Mouse (Mus musculus) forebrain, postnatal 0 days (tissue): ENCODE data around the gene A730061H03Rik. TPM values are rescaled to one million over a fixed set of nuclear protein-coding genes. Genes with fewer than 3 reads are reported as not detected.

Experiments
- ATAC-seq: fragments of 200-750 bp; cut with Nextera tagmentation; 2 replicates; pipeline ENCODE4 v1.8.0; 2017; ENCODE audit warnings: mild to moderate bottlenecking, moderate library complexity
- DNase-seq: peaks from one replicate; pipeline ENCODE4 v3.0.0-alpha.2; 2015
- H3K27ac ChIP-seq: fragments of 300-500 bp; sonication (generic); 2 replicates; pipeline ENCODE4 v1.5.1; 2014; ENCODE audit warnings: low read depth, mild to moderate bottlenecking, antibody characterized with exemption, low read length, moderate library complexity, mixed read lengths
- H3K27me3 ChIP-seq: fragments of 300-500 bp; sonication (generic); 2 replicates; pipeline ENCODE4 v1.6.1; 2014; ENCODE audit warnings: mild to moderate bottlenecking, low read length, mixed read lengths; ENCODE audit not compliant: insufficient read depth
- H3K36me3 ChIP-seq: fragments of 300-500 bp; sonication (generic); 2 replicates; pipeline ENCODE4 v1.6.1; 2014; ENCODE audit warnings: mild to moderate bottlenecking, moderate library complexity; ENCODE audit not compliant: insufficient read depth
- H3K4me1 ChIP-seq: fragments of 300-500 bp; sonication (generic); 2 replicates; pipeline ENCODE4 v1.6.1; 2014; ENCODE audit warnings: antibody characterized with exemption; ENCODE audit not compliant: insufficient read depth
- H3K4me2 ChIP-seq: fragments of 300-500 bp; sonication (generic); 2 replicates; pipeline ENCODE4 v1.6.1; 2014; ENCODE audit warnings: low read depth, mild to moderate bottlenecking, moderate library complexity
- H3K4me3 ChIP-seq: fragments of 300-500 bp; sonication (generic); 2 replicates; pipeline ENCODE4 v1.5.1; 2014; ENCODE audit warnings: low read depth, low read length, mixed read lengths
- H3K9ac ChIP-seq: fragments of 300-500 bp; sonication (generic); 2 replicates; pipeline ENCODE4 v1.6.1; 2014; ENCODE audit warnings: mild to moderate bottlenecking
- H3K9me3 ChIP-seq: fragments of 300-500 bp; sonication (generic); 2 replicates; pipeline ENCODE4 v1.6.1; 2016; ENCODE audit warnings: low read length
- CTCF ChIP-seq: sonication (generic); IDR thresholded peaks from 2 replicates; pipeline ENCODE4 v1.5.1; 2016; ENCODE audit warnings: antibody characterized with exemption, control low read depth, low read depth
- WGBS: fragments of 180-500 bp; shearing (Covaris S2); extraction: QIAGEN DNeasy Blood & Tissue Kit; methylation state at CpG from one replicate; pipeline ENCODE4 v1.1.7; 2014; 5-methylcytosine and 5-hydroxymethylcytosine counted together
- polyA plus RNA-seq: library from polyadenylated mRNA; unstranded; fragments of >200 nt; fragmentation: Nextera tagmentation; extraction: Ambion mirVana; gene quantifications from 2 replicates; pipeline ENCODE4 v1.2.1, GENCODE M21; 2015
- total RNA-seq: library from RNA; depleted of rRNA; stranded (reverse); fragments of >200 nt; gene quantifications from 2 replicates; pipeline ENCODE4 v1.2.3, GENCODE M21; 2014

The A730061H03Rik gene
- total and polyA plus RNA-seq, 2 experiments from 2014 or later = not detected

DNA sequence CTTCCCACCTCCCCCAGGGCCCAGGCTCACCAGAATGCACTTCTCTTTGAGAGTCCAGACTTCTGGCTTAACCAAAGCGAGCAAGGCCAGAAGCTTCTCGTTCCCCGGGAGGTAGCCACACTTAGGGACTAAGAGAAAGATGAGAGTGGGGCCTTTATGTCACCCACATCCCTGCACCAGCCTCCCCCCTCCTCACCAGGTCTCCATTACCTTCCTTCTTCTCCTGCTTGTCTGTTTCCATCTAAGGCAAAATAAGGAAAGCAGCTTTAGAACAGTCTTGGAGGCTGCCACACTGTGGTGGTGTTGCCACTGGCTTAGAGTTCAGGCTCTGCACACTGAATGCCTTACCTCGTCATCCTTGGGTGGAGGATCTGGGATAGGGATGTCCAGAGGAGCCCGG, 29.1 kb upstream of the A730061H03Rik start:
- H3K4me1 ChIP-seq = peaks cover 19% of the 10 kb centered on the region
- no peak for TF ChIP-seq CTCF
- H3K27me3 ChIP-seq = no peaks in the 10 kb centered on the region
- no peaks in the 10 kb centered on the region for H3K9me3 ChIP-seq
- DNase-seq = no peak
- H3K4me2 ChIP-seq = no peak overlapping the region
- WGBS = 93% methylated on average over 5 of the region's 5 CpGs
- peaks cover 8% of the 10 kb centered on the region; the same call in 1 of the 2 replicates for H3K36me3 ChIP-seq
- no peak overlapping the region for H3K4me3 ChIP-seq
- ATAC-seq = no peak
- H3K27ac ChIP-seq = no peak overlapping the region
- H3K9ac ChIP-seq = no peak overlapping the region

DNA sequence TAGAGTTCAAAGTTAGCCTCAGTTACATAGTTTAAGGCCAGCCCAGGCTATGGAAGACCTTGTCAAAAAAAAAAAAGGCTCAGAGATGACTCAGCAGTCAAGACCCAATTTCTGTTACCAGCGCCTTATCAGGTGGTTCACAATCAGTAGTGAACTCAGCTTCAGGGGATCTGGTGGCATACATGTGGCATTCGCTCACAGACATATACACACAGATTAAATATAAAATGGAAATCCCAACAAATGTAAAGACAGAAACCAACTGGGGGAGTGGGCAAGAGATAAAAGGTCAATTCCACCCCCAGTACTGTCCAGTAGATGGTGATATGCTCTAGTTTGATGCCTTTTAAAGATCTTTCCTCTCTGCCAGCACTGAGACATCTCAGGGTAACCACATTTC, 25.9 kb upstream of the A730061H03Rik start:
- H3K36me3 ChIP-seq = peaks cover 7% of the 10 kb centered on the region
- WGBS = 96% methylated on average over 2 of the region's 2 CpGs

DNA sequence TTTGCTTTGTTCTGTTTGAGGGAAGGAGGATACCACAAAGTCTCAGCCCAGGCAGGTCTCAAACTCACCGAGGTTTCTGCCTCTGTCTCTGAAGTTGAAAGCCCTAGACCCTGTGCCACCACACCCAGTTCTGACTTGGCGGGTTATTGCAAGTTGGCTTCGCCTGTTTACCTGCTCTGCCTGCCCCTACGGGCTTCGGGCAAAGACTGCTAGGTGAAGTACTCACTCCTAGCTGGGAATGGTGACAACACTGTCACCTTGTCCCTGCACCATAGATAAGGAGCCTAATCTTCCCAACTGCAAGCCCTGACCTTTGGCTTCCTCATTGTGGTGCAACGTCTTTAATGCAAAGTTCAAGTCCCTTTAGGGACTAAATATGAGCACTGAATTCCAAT, 25.4 kb upstream of the A730061H03Rik start:
- DNase-seq = no peak
- no peak overlapping the region for H3K9ac ChIP-seq
- ATAC-seq = no peak

More for the DNA sequence above, 25.9 kb upstream of the A730061H03Rik start:
- H3K4me1 ChIP-seq = peaks cover 5% of the 10 kb centered on the region; the same call in 1 of the 2 replicates
- no peaks in the 10 kb centered on the region for H3K27me3 ChIP-seq
- no peak overlapping the region for H3K4me2 ChIP-seq
- no peak overlapping the region for H3K9ac ChIP-seq
- no peaks in the 10 kb centered on the region for H3K9me3 ChIP-seq
- no peak overlapping the region for H3K27ac ChIP-seq
- no peak for TF ChIP-seq CTCF
- no peak for DNase-seq
- no peak for ATAC-seq
- H3K4me3 ChIP-seq = no peak overlapping the region

DNA sequence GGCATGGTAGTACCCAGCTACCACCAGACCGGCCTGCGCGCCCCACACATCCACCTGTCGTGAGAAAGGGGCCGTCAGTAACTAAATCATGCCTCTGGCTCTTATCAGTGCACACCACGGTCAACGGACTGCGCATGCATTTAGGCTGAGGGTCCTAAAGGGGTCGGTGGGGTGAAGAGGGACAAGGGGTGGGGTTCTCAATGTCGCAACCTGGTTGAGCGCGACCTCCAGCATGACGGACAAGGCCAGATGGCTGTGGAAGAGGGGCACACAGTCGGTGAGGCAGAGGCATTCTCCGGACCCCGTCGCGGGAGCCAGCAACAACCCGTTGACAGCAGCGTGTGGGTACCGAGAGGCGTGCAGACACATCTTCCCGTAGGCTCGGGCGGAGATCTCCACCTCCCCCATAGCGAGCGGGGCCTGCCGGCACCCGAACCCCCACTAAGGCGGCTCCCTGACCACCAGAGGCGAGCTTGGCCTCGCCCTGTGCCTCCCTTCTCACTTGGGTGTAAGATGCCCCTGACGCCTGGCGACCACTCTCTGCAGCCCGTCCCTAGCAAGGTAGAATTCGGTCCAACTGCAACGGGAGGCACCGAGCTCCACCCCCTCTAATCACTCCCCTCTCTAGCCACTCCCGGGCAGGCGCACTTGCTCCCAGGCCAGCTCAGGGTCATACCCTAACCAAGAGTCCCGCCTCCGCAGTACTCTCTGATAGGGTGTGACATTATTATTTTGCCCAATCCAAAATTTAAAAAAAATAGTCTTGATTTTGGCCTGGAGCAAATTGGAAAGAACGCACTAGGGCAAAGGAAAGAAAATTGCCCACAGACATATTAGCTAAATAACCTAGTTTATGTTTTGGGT, 24.7 kb upstream of the A730061H03Rik start, which contains the start of gene Emc9:
Gene Emc9, minus strand, starts transcription at position 601 of the 864 bp plus-strand sequence.
- peak within 1 kb of the TSS; percentile 60 for H3K9ac ChIP-seq
- H3K4me1 ChIP-seq = peaks cover 2% of the 10 kb centered on the region; the same call in 1 of the 2 replicates
- TF ChIP-seq CTCF = no peak
- no peaks in the 10 kb centered on the region for H3K27me3 ChIP-seq
- ATAC-seq (peak; percentile 89), DNase-seq (no peak)
- peak within 1 kb of the TSS; percentile 48 for H3K4me3 ChIP-seq
- WGBS = 5% methylated on average over 43 of the region's 43 CpGs
- H3K4me2 ChIP-seq = peak within 1 kb of the TSS; percentile 68
- H3K36me3 ChIP-seq = peaks cover 17% of the 10 kb centered on the region
- H3K9me3 ChIP-seq = no peaks in the 10 kb centered on the region
- 0 out of 2 replicates have a peak within 1 kb of the TSS, but pooled peaks have one; percentile 3 for H3K27ac ChIP-seq

More for the DNA sequence above, 25.4 kb upstream of the A730061H03Rik start:
- Histone ChIP-seq H3K4me2 (peak overlapping the region; percentile 68), H3K4me1 (peaks cover 5% of the 10 kb centered on the region; the same call in 1 of the 2 replicates), H3K27me3 (no peaks in the 10 kb centered on the region), H3K36me3 (peaks cover 10% of the 10 kb centered on the region), H3K27ac (no peak overlapping the region), H3K9me3 (no peaks in the 10 kb centered on the region), H3K4me3 (peak overlapping the region; percentile 48)
- TF ChIP-seq CTCF = no peak
- 68% methylated on average over 6 of the region's 6 CpGs for WGBS

DNA sequence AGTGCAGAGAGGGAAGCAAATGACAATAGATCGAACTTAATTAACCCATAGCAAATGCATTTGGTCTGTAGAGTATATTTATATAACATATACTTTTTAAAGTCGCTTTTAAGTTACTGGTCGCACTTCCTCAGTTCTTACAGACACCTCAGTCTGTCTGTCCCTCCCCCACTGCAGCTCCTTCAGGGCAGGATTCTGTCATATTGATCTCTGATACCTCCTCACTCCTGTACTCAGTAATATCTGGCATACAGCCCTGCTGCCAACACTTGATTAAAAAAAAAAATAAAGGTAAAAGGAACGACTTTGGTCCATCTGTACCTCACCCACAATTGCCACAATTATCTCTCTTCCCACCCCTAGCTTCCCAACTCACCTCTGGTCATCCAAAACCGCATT, 24.1 kb upstream of the A730061H03Rik start:
- Histone ChIP-seq H3K27ac (no peak overlapping the region), H3K4me3 (peak overlapping the region; percentile 48), H3K9ac (peak overlapping the region; percentile 60), H3K4me2 (peak overlapping the region; percentile 68), H3K4me1 (no peaks in the 10 kb centered on the region), H3K9me3 (no peaks in the 10 kb centered on the region), H3K36me3 (peaks cover 19% of the 10 kb centered on the region), H3K27me3 (no peaks in the 10 kb centered on the region)
- 0 out of 2 replicates have a peak, but pooled peaks have one; percentile 2 for ATAC-seq
- no peak for DNase-seq
- TF ChIP-seq CTCF = no peak
- 42% methylated on average over 5 of the region's 5 CpGs for WGBS

DNA sequence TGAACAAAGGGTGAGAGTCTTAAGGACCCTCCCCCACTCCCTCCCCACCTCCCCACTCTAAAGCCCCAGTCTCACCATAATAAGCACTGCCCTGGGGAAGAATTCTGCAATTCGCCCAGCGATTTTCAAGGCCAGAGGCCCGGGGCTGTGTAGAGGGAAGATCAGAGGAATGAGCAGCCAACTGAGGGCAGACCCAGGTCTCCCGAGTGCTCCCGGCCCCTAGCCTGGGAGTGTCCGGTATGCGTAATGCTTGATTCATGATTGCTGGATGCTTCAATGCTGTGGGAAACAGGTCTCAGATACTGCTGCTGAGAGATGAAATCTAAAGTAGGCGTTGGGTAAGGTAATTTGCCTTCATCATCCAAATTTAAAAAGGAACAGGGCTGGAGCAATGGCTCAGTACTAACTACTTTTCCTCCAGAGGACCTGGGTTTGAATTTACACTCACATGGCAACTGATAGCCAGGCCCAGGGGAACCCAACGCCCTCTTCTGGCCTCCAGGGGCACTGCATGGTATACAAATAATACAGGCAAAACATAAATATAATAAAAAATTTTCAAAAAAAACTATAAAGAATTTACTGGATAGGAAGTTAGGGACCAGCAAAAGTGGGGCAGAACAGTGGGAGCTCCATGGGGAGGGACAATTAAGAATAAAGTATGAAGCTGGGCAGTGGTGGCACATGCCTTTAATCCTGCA, 21.9 kb upstream of the A730061H03Rik start:
- peaks cover 19% of the 10 kb centered on the region for H3K36me3 ChIP-seq
- no peaks in the 10 kb centered on the region; the same call in 1 of the 2 replicates for H3K4me1 ChIP-seq
- no peak overlapping the region for H3K27ac ChIP-seq
- TF ChIP-seq CTCF = peak; percentile 36
- 73% methylated on average over 9 of the region's 9 CpGs for WGBS
- H3K27me3 ChIP-seq = no peaks in the 10 kb centered on the region
- no peak overlapping the region for H3K9ac ChIP-seq
- no peak for ATAC-seq
- H3K9me3 ChIP-seq = no peaks in the 10 kb centered on the region
- no peak for DNase-seq
- no peak overlapping the region for H3K4me3 ChIP-seq
- H3K4me2 ChIP-seq = no peak overlapping the region

DNA sequence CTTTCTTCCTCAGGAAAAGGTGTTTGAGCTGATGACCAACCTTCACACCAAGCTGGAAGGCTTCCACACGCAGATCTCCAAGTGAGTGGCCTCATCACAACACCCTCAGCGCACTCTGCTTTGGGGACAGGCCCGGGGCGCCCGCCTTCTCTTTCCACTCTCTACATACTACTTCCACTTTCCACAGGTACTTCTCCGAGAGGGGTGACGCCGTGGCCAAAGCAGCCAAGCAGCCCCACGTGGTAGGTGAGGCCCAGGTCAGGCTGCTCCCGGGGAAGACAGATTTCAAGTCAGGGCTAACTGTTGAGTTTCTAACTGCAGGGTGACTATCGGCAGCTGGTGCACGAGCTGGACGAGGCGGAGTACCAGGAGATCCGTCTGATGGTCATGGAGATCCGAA, 20.5 kb upstream of the A730061H03Rik start:
- no peaks in the 10 kb centered on the region; the same call in 1 of the 2 replicates for H3K4me1 ChIP-seq
- no peak overlapping the region for H3K4me3 ChIP-seq
- no peak for TF ChIP-seq CTCF
- no peak overlapping the region for H3K9ac ChIP-seq
- peaks cover 19% of the 10 kb centered on the region for H3K36me3 ChIP-seq
- H3K27me3 ChIP-seq = no peaks in the 10 kb centered on the region
- no peak overlapping the region for H3K4me2 ChIP-seq
- H3K27ac ChIP-seq = no peak overlapping the region
- 94% methylated on average over 16 of the region's 16 CpGs for WGBS
- no peak for ATAC-seq
- DNase-seq = no peak
- no peaks in the 10 kb centered on the region for H3K9me3 ChIP-seq
